Mouse (Mus musculus) frontal cortex, postnatal 14 days (tissue): Measurements from ENCODE around the gene Dnajb2.

Experiments
- DNase-seq, 2 experiments: peaks; one replicate each; pipeline ENCODE4 v3.0.0; 2022; ENCODE audit warnings: low spot score in 2 of 2

Gene Dnajb2

GRCm38 (mm10) chr1:75293331-75293701 lies 57.1 kb downstream of the Dnajb2 start:
- no peak for DNase-seq

DNA sequence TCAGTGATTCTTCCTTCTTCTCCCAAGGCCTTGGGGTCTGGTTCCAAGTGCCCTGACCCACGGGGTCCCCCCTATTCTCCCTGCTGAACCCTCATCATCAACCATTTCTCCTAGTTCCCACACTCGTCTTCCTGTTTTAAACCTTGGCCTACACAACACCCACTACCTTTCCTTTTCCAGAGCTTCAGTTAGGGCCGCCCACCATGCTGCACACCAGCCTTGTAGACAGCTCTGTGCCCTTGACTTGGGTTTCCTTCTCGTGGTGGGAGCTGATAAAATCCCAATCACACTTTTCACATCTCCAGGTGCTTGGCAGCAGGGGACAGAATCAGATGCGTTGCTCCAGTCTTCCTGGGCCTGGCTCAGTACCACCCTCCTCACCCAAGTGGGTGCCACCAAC lies 58.1 kb downstream of the Dnajb2 start:
- DNase-seq = no peak
